Mouse (Mus musculus) kidney, embryonic 14.5 days (tissue): Measurements from ENCODE around the gene Ablim1. TPM values are rescaled to one million over a fixed set of nuclear protein-coding genes. Genes with fewer than 3 reads are reported as not detected.

Experiments
- ATAC-seq: fragments of 200-750 bp; cut with Nextera tagmentation; 2 replicates; pipeline ENCODE4 v1.8.0; 2017; ENCODE audit warnings: moderate number of reproducible peaks, mild to moderate bottlenecking, moderate TSS enrichment, moderate library complexity; ENCODE audit not compliant: low FRiP score, low TSS enrichment
- H3K27ac ChIP-seq: fragments of 300-500 bp; sonication (generic); 2 replicates; pipeline ENCODE4 v1.5.1; 2014; ENCODE audit warnings: low read depth, mild to moderate bottlenecking, low read length, moderate library complexity, mixed read lengths
- H3K27me3 ChIP-seq: fragments of 300-500 bp; sonication (generic); 2 replicates; pipeline ENCODE4 v1.6.1; 2014; ENCODE audit warnings: mild to moderate bottlenecking, low read length; ENCODE audit not compliant: control insufficient read depth, insufficient read depth
- H3K36me3 ChIP-seq: fragments of 300-500 bp; sonication (generic); 2 replicates; pipeline ENCODE4 v1.6.1; 2014; ENCODE audit warnings: low read length, mixed read lengths; ENCODE audit not compliant: control insufficient read depth, insufficient read depth
- H3K4me1 ChIP-seq: fragments of 300-500 bp; sonication (generic); 2 replicates; pipeline ENCODE4 v1.6.1; 2014; ENCODE audit warnings: low read length, mixed read lengths; ENCODE audit not compliant: control insufficient read depth, insufficient read depth
- H3K4me2 ChIP-seq: fragments of 300-500 bp; sonication (generic); replicated peaks from 2 replicates; pipeline ENCODE4 v1.6.1; 2014; ENCODE audit warnings: low read depth, mild to moderate bottlenecking, low read length
- H3K4me3 ChIP-seq: fragments of 300-500 bp; sonication (generic); 2 replicates; pipeline ENCODE4 v1.5.1; 2014; ENCODE audit warnings: mild to moderate bottlenecking, low read length
- H3K9ac ChIP-seq: fragments of 300-500 bp; sonication (generic); 2 replicates; pipeline ENCODE4 v1.6.1; 2014; ENCODE audit warnings: low read depth, mild to moderate bottlenecking, low read length, moderate library complexity
- H3K9me3 ChIP-seq: fragments of 300-500 bp; sonication (generic); 2 replicates; pipeline ENCODE4 v1.6.1; 2016; ENCODE audit warnings: low read length; ENCODE audit not compliant: control insufficient read depth
- WGBS: fragments of 180-500 bp; shearing (Covaris S2); extraction: QIAGEN DNeasy Blood & Tissue Kit; methylation state at CpG from one replicate; pipeline ENCODE4 v1.1.7; 2014; 5-methylcytosine and 5-hydroxymethylcytosine counted together
- polyA plus RNA-seq: library from polyadenylated mRNA; unstranded; fragments of >200 nt; fragmentation: Nextera tagmentation; extraction: Ambion mirVana; gene quantifications from 2 replicates; pipeline ENCODE4 v1.2.1, GENCODE M21; 2014

The Ablim1 gene
- polyA plus RNA-seq, 1 experiment from 2014 or later = 36.0 TPM

DNA sequence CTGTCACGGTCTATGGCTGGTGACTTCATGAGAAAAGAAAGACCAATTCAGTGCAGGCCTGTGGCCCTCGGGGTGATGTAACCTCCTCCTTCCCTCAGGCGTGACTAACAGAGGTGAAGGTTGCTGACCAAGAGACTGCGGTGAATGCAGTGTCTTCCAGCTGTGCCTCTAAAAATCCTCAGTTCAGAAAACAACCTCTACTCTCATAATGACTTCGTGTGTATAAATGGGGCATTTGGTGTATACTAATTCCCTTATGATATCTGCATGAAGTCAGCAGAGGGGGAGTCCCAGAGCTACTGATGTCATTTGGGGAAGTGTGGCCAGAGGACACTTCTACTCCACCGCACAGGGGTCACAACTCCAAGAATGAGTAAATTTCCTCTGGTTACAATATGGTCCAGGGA lies 301.4 kb downstream of the Ablim1 start:
- H3K27me3 ChIP-seq = no peaks in the 10 kb centered on the region; the same call in 1 of the 2 replicates
- WGBS = 30% methylated on average over 6 of the region's 6 CpGs

DNA sequence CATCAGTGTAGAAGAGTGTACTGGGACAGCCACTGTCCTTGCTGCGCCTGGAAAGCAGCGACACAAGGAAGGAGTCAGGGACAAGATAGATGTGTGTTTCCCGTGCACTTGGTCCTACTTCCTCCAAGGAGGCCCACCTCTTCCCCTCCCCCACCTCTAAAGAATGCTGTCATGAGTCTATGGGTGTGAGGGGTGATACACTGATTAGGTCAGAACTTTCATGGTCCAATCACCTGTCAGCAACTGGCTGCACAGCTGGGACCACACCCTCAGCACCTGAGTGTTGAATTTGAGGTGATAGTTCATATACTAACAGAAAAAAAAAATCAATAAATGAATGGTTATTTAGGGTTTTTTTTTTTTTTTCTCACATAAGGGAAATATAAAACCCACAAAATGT lies 302.7 kb downstream of the Ablim1 start:
- Histone ChIP-seq H3K9ac (no peak overlapping the region), H3K36me3 (no peaks in the 10 kb centered on the region), H3K9me3 (no peaks in the 10 kb centered on the region), H3K27ac (no peak overlapping the region), H3K4me1 (peaks cover 24% of the 10 kb centered on the region), H3K4me3 (no peak overlapping the region), H3K27me3 (no peaks in the 10 kb centered on the region; the same call in 1 of the 2 replicates), H3K4me2 (no peak overlapping the region)
- ATAC-seq = no peak
- 57% methylated on average over 3 of the region's 3 CpGs for WGBS

More for the DNA sequence above, 301.4 kb downstream of the Ablim1 start:
- no peaks in the 10 kb centered on the region for H3K36me3 ChIP-seq
- no peak overlapping the region for H3K4me2 ChIP-seq
- H3K4me3 ChIP-seq = no peak overlapping the region
- no peak overlapping the region for H3K9ac ChIP-seq
- ATAC-seq = peak; percentile 44; the same call in 1 of the 2 replicates
- H3K9me3 ChIP-seq = no peaks in the 10 kb centered on the region
- H3K4me1 ChIP-seq = peaks cover 22% of the 10 kb centered on the region
- H3K27ac ChIP-seq = no peak overlapping the region

GRCm38 (mm10) chr19:57010064-57010463 lies 304.7 kb downstream of the Ablim1 start:
- H3K4me1 ChIP-seq = peaks cover 18% of the 10 kb centered on the region
- 43% methylated on average over 4 of the region's 4 CpGs for WGBS
- peaks cover 3% of the 10 kb centered on the region; the same call in 1 of the 2 replicates for H3K27me3 ChIP-seq
- no peak overlapping the region for H3K4me3 ChIP-seq
- no peak overlapping the region for H3K27ac ChIP-seq
- ATAC-seq = no peak
- no peaks in the 10 kb centered on the region for H3K9me3 ChIP-seq
- no peaks in the 10 kb centered on the region for H3K36me3 ChIP-seq
- no peak overlapping the region for H3K4me2 ChIP-seq
- no peak overlapping the region for H3K9ac ChIP-seq

DNA sequence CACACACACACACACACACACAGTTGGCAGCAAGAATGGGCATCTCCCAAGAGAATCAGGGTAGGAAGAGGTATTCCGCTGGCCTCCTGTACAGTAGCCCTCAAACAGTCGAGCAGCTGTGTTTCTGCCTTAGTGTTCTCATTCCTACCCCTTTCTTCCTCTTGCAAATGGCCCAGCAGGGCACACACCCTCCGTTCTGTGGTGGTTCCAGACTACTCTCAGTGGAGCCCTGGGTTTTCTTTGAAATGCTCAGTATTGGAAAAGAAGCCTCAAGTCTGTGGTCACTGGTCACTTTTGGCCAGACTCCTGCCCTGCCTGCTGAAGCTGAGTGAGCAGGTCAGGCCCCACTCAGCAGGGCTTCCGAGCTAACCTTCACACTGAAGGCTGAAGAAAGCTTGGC lies 305.1 kb downstream of the Ablim1 start:
- ATAC-seq = no peak
- no peaks in the 10 kb centered on the region for H3K9me3 ChIP-seq
- peaks cover 3% of the 10 kb centered on the region; the same call in 1 of the 2 replicates for H3K27me3 ChIP-seq
- H3K27ac ChIP-seq = no peak overlapping the region
- H3K4me2 ChIP-seq = no peak overlapping the region
- WGBS = 69% methylated on average over 4 of the region's 4 CpGs
- no peak overlapping the region for H3K4me3 ChIP-seq
- no peaks in the 10 kb centered on the region for H3K36me3 ChIP-seq
- H3K4me1 ChIP-seq = peaks cover 18% of the 10 kb centered on the region
- H3K9ac ChIP-seq = no peak overlapping the region

- peak within 1 kb of the TSS; percentile 97 for H3K4me2 ChIP-seq
- peaks cover 3% of the 10 kb centered on the region; the same call in 1 of the 2 replicates for H3K27me3 ChIP-seq
- H3K9me3 ChIP-seq = no peaks in the 10 kb centered on the region
- peaks cover 20% of the 10 kb centered on the region for H3K4me1 ChIP-seq
- no peaks in the 10 kb centered on the region for H3K36me3 ChIP-seq
- ATAC-seq = peak; percentile 58; the same call in 1 of the 2 replicates
- 2% methylated on average over 66 of the region's 68 CpGs for WGBS
- peak within 1 kb of the TSS; percentile 66 for H3K9ac ChIP-seq
- H3K4me3 ChIP-seq = peak within 1 kb of the TSS; percentile 60
- H3K27ac ChIP-seq = no peak within 1 kb of the TSS
Measured at GRCm38 (mm10) chr19:57007781-57008710, 306.7 kb downstream of the Ablim1 start, which contains the start of gene Afap1l2. Gene Afap1l2, minus strand, starts transcription at chr19:57008228.

- Histone ChIP-seq H3K4me3 (peak overlapping the region; percentile 60), H3K36me3 (no peaks in the 10 kb centered on the region), H3K27me3 (peaks cover 3% of the 10 kb centered on the region; the same call in 1 of the 2 replicates), H3K9me3 (no peaks in the 10 kb centered on the region), H3K4me2 (peak overlapping the region; percentile 97), H3K4me1 (peaks cover 24% of the 10 kb centered on the region), H3K9ac (peak overlapping the region; percentile 66; the same call in 1 of the 2 replicates), H3K27ac (no peak overlapping the region)
- ATAC-seq = no peak
- WGBS = 58% methylated on average over 16 of the region's 16 CpGs
Measured at GRCm38 (mm10) chr19:57007291-57007690, 307.4 kb downstream of the Ablim1 start.

DNA sequence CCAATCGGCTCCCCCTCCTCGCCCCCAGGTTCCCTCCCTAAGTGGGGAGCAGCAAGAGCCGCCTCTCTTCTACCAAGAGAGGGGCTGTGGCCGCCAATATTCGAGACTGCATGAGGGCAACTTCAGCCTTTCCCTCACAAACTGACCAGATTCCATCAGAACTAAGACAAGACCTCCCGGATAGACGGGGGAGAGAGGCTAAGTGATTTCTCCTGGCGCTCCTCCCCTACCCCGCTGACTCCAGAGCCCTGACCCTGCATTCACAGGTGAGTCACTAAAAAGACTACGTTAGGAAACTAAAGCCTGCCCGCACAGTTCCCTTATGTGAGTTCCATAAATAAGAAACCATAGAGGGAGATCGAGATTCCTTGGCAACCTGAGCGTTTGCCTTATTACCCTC lies 307.9 kb downstream of the Ablim1 start:
- H3K27ac ChIP-seq = no peak overlapping the region
- H3K4me2 ChIP-seq = peak overlapping the region; percentile 97

DNA sequence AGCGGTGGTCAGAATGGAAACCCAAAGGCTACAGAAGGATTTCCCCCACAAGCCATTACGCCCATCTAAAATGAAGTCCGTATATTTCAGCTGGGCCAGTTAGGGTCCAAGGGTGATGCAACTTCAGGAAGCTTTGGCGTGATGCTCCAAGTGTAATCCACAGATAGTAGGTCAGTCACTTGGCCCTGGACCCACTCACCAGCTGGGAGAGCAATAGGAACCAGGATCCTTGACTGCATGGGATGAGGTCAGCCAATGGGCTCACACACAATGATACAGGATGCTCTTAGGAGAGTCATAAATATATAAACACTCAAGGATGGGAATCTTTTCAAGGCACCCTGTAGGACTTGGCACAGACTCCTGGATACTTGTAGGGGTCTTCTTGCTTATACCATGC lies 309.7 kb downstream of the Ablim1 start:
- Histone ChIP-seq H3K4me3 (no peak overlapping the region), H3K4me2 (no peak overlapping the region), H3K9ac (no peak overlapping the region), H3K27me3 (peaks cover 3% of the 10 kb centered on the region; the same call in 1 of the 2 replicates), H3K36me3 (no peaks in the 10 kb centered on the region), H3K27ac (no peak overlapping the region), H3K9me3 (no peaks in the 10 kb centered on the region), H3K4me1 (peaks cover 28% of the 10 kb centered on the region)
- WGBS = 96% methylated on average over 4 of the region's 4 CpGs
- ATAC-seq = no peak

More for the DNA sequence above, 307.9 kb downstream of the Ablim1 start:
- Histone ChIP-seq H3K27me3 (peaks cover 3% of the 10 kb centered on the region; the same call in 1 of the 2 replicates), H3K9me3 (no peaks in the 10 kb centered on the region), H3K4me1 (peaks cover 28% of the 10 kb centered on the region), H3K36me3 (no peaks in the 10 kb centered on the region), H3K4me3 (peak overlapping the region; percentile 60; the same call in 1 of the 2 replicates), H3K9ac (0 out of 2 replicates have a peak overlapping the region, but pooled peaks have one; percentile 66)
- ATAC-seq = no peak
- 48% methylated on average over 13 of the region's 13 CpGs for WGBS

DNA sequence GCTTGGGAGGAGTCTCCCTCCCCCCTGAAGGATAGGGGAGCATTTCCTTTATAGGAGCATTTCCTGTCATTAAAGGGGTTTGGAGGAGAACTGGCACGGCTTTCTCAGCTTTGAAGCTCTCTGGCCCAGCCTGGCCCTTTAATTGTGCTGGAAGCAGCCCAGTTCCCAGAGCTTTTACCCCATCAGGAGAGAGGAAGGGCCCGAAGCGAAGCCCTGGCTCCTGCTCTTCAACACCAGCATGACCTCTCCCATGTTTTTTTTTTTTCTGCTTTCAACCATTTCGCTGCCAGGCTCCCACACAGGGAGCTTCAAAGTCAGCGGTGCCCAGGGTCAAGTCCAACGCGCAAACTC lies 311.3 kb downstream of the Ablim1 start:
- H3K4me3 ChIP-seq = no peak overlapping the region
- no peaks in the 10 kb centered on the region for H3K9me3 ChIP-seq

More for the DNA sequence above, 311.3 kb downstream of the Ablim1 start:
- Histone ChIP-seq H3K9ac (no peak overlapping the region), H3K36me3 (no peaks in the 10 kb centered on the region), H3K27ac (peak overlapping the region; percentile 43; the same call in 1 of the 2 replicates), H3K4me1 (peaks cover 26% of the 10 kb centered on the region), H3K27me3 (0 out of 2 replicates have a peak, but pooled peaks cover 3% of the 10 kb centered on the region), H3K4me2 (0 out of 2 replicates have a peak overlapping the region, but pooled peaks have one; percentile 6)
- 6% methylated on average over 7 of the region's 7 CpGs for WGBS
- no peak for ATAC-seq
